In genomic region chr9:42786286-42786685, GRCm38 (mm10) we compare ENCODE assay signal across 23 mouse cellular contexts.
A peak's percentile ranks its signal among the peaks of the same experiment; 100 is the strongest.
DNase-seq lines count a peak whose midpoint lies in the region; ATAC-seq and TF ChIP-seq lines count a peak whose summit lies in the region.
"Had no signal": no experiment of that assay in that cellular context is flagged by ENCODE, and none has a peak within 500 bp of the region (broad histone marks: within the 10 kb centered on the region; RNA-seq: fewer than 3 reads in every experiment).

No protein-coding gene starts in this region.

- no peak overlapping the region for H3K9ac ChIP-seq in forebrain, embryonic 14.5 days (ENCODE audit: low read length)
- H3K9ac ChIP-seq in kidney, postnatal 0 days (ENCODE audit: low read depth, low read length) = no peak overlapping the region

- TF ChIP-seq POLR2A in kidney, adult 2 months (IDR thresholded peaks at IDR 0.05; ENCODE audit: low read depth, low read length) = no peak
- TF ChIP-seq POLR2A in brain, embryonic 14.5 days (IDR thresholded peaks at IDR 0.05; ENCODE audit: borderline replicate concordance, extremely low read depth, insufficient read depth, insufficient read length, poor library complexity, severe bottlenecking) = no peak

- H3K27ac ChIP-seq in forebrain, embryonic 14.5 days (ENCODE audit: low read depth, low read length) = no peak overlapping the region
- no peak overlapping the region for H3K27ac ChIP-seq in forebrain, embryonic 10.5 days
- H3K27ac ChIP-seq in kidney, postnatal 0 days = no peak overlapping the region
- no peak overlapping the region for H3K27ac ChIP-seq in kidney, adult 2 months (ENCODE audit: insufficient read depth, low read depth, low read length)

- DNase-seq in forebrain, embryonic 14.5 days (ENCODE audit: low spot score) = peak; percentile 52
- DNase-seq in forebrain, embryonic 10.5 days (ENCODE audit: extremely low spot score, low spot score) = no peak
- DNase-seq in kidney, postnatal 0 days (ENCODE audit: low spot score) = peak; percentile 17
- DNase-seq in kidney, adult 2 months = no peak
- peak; percentile 62 for DNase-seq in Muller cell, postnatal 12 days (ENCODE audit: inconsistent ontology term)
- DNase-seq in brain, embryonic 14.5 days (ENCODE audit: low read depth) = peak; percentile 66
- no peak for DNase-seq in lung, postnatal 14 days
- DNase-seq in urinary bladder, adult 18-20 months (ENCODE audit: low spot score in 2 of 2) = no peak
- DNase-seq: adrenal gland, adult 2 months; adrenal gland, adult 8-10 months; adrenal gland, postnatal 10 days; adrenal gland, postnatal 14 days; adrenal gland, postnatal 25 days; adrenal gland, postnatal 36 days; B cell, adult 2 months; cerebellum, adult 11 months; cerebellum, adult 11-12 months; cerebellum, adult 18-20 months; cerebellum, adult 2 months had no signal

- no peak for TF ChIP-seq CTCF in kidney, postnatal 0 days (IDR thresholded peaks at IDR 0.05; ENCODE audit: low read depth)
- no peak for TF ChIP-seq CTCF in kidney, adult 2 months (conservative IDR thresholded peaks at IDR 0.05; ENCODE audit: insufficient read depth, insufficient read length, low read depth, low read length)
- no peak for TF ChIP-seq CTCF in brain, embryonic 14.5 days (IDR thresholded peaks at IDR 0.05; ENCODE audit: borderline replicate concordance, extremely low read depth, insufficient read depth, insufficient read length)

- H3K4me3 ChIP-seq in forebrain, embryonic 14.5 days (ENCODE audit: low read depth, low read length) = no peak overlapping the region
- no peak overlapping the region for H3K4me3 ChIP-seq in forebrain, embryonic 10.5 days
- no peak overlapping the region for H3K4me3 ChIP-seq in kidney, postnatal 0 days (replicated peaks; ENCODE audit: low read depth, low read length)
- no peak overlapping the region for H3K4me3 ChIP-seq in kidney, adult 2 months (ENCODE audit: insufficient read depth, low read depth, low read length)

- no peak for ATAC-seq in forebrain, embryonic 14.5 days
- no peak for ATAC-seq in kidney, postnatal 0 days (replicated peaks; ENCODE audit: low FRiP score, low read depth)
- ATAC-seq: activated CD4-positive, CD25-positive, alpha-beta regulatory T cell, adult 4 months; CD4-positive, CD25-positive, alpha-beta regulatory T cell, adult 4 months; Patski had no signal

- no peaks in the 10 kb centered on the region; the same call in 1 of the 2 replicates for H3K4me1 ChIP-seq in forebrain, embryonic 14.5 days (ENCODE audit: control insufficient read depth, insufficient read depth, low read length)
- H3K4me1 ChIP-seq in forebrain, embryonic 10.5 days = peaks cover 4% of the 10 kb centered on the region
- no peaks in the 10 kb centered on the region for H3K4me1 ChIP-seq in kidney, postnatal 0 days (replicated peaks; ENCODE audit: insufficient read depth, low read length)
- H3K4me1 ChIP-seq in kidney, adult 2 months (ENCODE audit: control insufficient read depth, insufficient read depth, low read length) = no peaks in the 10 kb centered on the region

- no peaks in the 10 kb centered on the region for H3K9me3 ChIP-seq in forebrain, embryonic 14.5 days (replicated peaks; ENCODE audit: control insufficient read depth, low read length)
- no peaks in the 10 kb centered on the region for H3K9me3 ChIP-seq in forebrain, embryonic 10.5 days
- no peaks in the 10 kb centered on the region for H3K9me3 ChIP-seq in kidney, postnatal 0 days (replicated peaks; ENCODE audit: low read length)

- H3K27me3 ChIP-seq in forebrain, embryonic 14.5 days (replicated peaks; ENCODE audit: control insufficient read depth, insufficient read depth, low read length) = no peaks in the 10 kb centered on the region
- peaks cover 23% of the 10 kb centered on the region for H3K27me3 ChIP-seq in forebrain, embryonic 10.5 days (ENCODE audit: poor library complexity, severe bottlenecking)
- no peaks in the 10 kb centered on the region for H3K27me3 ChIP-seq in kidney, postnatal 0 days (ENCODE audit: insufficient read depth, low read length)
- no peaks in the 10 kb centered on the region for H3K27me3 ChIP-seq in kidney, adult 2 months (replicated peaks; ENCODE audit: control insufficient read depth, insufficient read depth, low read length)

- no peaks in the 10 kb centered on the region for H3K36me3 ChIP-seq in forebrain, embryonic 14.5 days (ENCODE audit: control insufficient read depth, insufficient read depth, low read length)
- no peaks in the 10 kb centered on the region for H3K36me3 ChIP-seq in forebrain, embryonic 10.5 days (replicated peaks)
- H3K36me3 ChIP-seq in kidney, postnatal 0 days (ENCODE audit: insufficient read depth, low read length) = no peaks in the 10 kb centered on the region
- H3K36me3 ChIP-seq in kidney, adult 2 months (ENCODE audit: control insufficient read depth, insufficient read depth, low read length) = no peaks in the 10 kb centered on the region
- H3K36me3 ChIP-seq: G1E had no signal

- WGBS in forebrain, embryonic 14.5 days = 8% methylated on average over 2 of the region's 2 CpGs
- WGBS in forebrain, embryonic 10.5 days = 73% methylated on average over 2 of the region's 2 CpGs
- 81% methylated on average over 2 of the region's 2 CpGs for WGBS in kidney, postnatal 0 days
- WGBS in kidney, adult 2 months = 86% methylated on average over 2 of the region's 2 CpGs

- no peak overlapping the region for H3K4me2 ChIP-seq in forebrain, embryonic 14.5 days (ENCODE audit: low read length)
- H3K4me2 ChIP-seq in kidney, postnatal 0 days (ENCODE audit: low read length) = no peak overlapping the region

Comparison
In these comparisons a context has a peak if more than half of its experiments do, and no peak if none do; other contexts are left out.
1. DNase-seq: peak in forebrain, embryonic 14.5 days (single experiment), kidney, postnatal 0 days (single experiment), Muller cell, postnatal 12 days (single experiment) and brain, embryonic 14.5 days (single experiment); none in forebrain, embryonic 10.5 days (single experiment), kidney, adult 2 months (single experiment), lung, postnatal 14 days (single experiment) and urinary bladder, adult 18-20 months (0 of 2).